Mouse (Mus musculus): ENCODE measurements around the gene Rhox3a2. TPM values are rescaled to one million over a fixed set of nuclear protein-coding genes. Genes with fewer than 3 reads are reported as not detected.
"Not testable (repeated sequence)": the region's sequence is repeated elsewhere in the genome, so short reads cannot be mapped to it uniquely, and the experiment has no call there.

Gene Rhox3a2
- not detected in 2 replicates for polyA plus RNA-seq (2014; fragmentation: Nextera tagmentation; extraction: Ambion mirVana)

DNA sequence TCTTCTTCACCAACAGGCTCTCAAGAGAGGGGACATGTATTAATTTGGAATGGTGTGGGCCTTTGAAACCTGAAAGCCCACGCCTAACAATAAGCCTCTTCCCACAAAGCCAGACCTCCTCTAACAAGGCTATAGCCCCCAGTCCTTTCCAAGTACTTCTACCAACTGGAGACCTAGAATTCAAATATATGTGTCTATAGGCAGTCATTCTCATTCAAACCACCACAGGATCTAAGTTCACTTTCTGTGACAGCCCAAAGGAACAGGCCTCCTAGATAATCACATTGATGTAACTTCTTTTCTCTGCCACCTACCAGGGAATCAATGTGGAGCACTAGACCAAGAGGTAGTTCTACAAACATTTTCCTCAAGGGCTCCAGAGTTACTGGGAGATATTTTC is at the start of gene Rhox3a2:
Rhox3a2 (plus strand) TSS at position 301 of the 400 bp plus-strand sequence.
- WGBS: no CpG with 5 or more reads among the region's 1 CpGs
- not testable (repeated sequence) for H3K9me3 ChIP-seq (ENCODE audit: control insufficient read depth, low read length); H3K4me3 ChIP-seq (ENCODE audit: low read depth, low read length); H3K4me1 ChIP-seq (ENCODE audit: control insufficient read depth, insufficient read depth, low read length); DNase-seq (ENCODE audit: low spot score); H3K4me2 ChIP-seq (ENCODE audit: low read depth, low read length); H3K9ac ChIP-seq (ENCODE audit: low read depth, low read length); H3K27ac ChIP-seq (replicated peaks; ENCODE audit: low read depth, low read length); H3K36me3 ChIP-seq (ENCODE audit: control insufficient read depth, insufficient read depth, low read length); ATAC-seq (ENCODE audit: low read depth); H3K27me3 ChIP-seq (replicated peaks; ENCODE audit: control insufficient read depth, insufficient read depth, low read length)

DNA sequence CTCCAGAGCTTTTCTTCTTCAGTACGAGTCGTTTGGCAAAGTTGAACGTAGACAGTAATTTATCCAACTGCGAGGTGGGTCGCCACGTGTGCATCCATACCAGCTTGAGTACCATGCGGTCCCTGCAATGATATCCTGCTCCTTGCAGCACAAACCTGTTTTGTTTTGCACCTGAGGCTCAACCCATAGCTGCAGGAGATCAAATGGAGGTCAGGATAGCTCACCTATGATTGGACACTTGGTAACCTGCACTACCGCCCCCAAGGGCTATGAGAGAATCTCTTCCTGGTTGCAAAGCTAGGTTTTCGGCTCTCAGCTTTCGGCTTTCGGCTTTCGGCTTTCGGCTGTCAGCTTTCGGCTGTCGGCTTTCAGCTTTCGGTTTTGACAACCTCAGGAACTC is 10.7 kb downstream of the Rhox3a2 start, which contains the start of gene Rhox4a2:
Rhox4a2 (plus strand) TSS at position 301 of the 400 bp plus-strand sequence.
- not testable (repeated sequence) for H3K27me3 ChIP-seq (replicated peaks; ENCODE audit: control insufficient read depth, insufficient read depth, low read length); H3K4me1 ChIP-seq (ENCODE audit: control insufficient read depth, insufficient read depth, low read length); H3K9ac ChIP-seq (ENCODE audit: low read depth, low read length); ATAC-seq (ENCODE audit: low read depth); H3K4me2 ChIP-seq (ENCODE audit: low read depth, low read length); DNase-seq (ENCODE audit: low spot score); H3K36me3 ChIP-seq (ENCODE audit: control insufficient read depth, insufficient read depth, low read length); H3K9me3 ChIP-seq (ENCODE audit: control insufficient read depth, low read length); H3K27ac ChIP-seq (replicated peaks; ENCODE audit: low read depth, low read length); H3K4me3 ChIP-seq (ENCODE audit: low read depth, low read length)
- WGBS: 100% methylated on average over 4 of the region's 16 CpGs

DNA sequence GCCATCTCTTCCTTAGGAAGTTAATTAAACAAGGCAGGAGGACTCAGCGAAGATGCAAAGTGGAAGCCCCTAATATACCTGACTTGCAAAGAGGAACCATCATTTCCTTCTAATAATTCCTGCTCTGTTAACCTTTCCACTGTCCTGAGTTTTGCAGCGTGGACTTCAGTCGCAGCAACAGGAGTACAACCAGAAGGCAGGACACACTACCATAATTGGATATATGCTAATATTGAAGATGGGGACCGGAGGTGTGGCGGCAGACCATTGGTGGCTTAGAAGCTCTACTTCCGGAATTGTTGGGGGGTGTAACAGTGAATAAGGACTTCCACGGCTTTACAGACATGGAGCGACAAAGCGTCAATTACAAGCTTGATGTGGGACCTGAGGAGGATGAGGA is 31.9 kb downstream of the Rhox3a2 start, which contains the start of gene Rhox2b:
Rhox2b (plus strand) TSS at position 301 of the 400 bp plus-strand sequence.
- H3K36me3 ChIP-seq (ENCODE audit: control insufficient read depth, insufficient read depth, low read length); H3K27me3 ChIP-seq (replicated peaks; ENCODE audit: control insufficient read depth, insufficient read depth, low read length); H3K4me1 ChIP-seq (ENCODE audit: control insufficient read depth, insufficient read depth, low read length); H3K4me3 ChIP-seq (ENCODE audit: low read depth, low read length); H3K4me2 ChIP-seq (ENCODE audit: low read depth, low read length); H3K9me3 ChIP-seq (ENCODE audit: control insufficient read depth, low read length); H3K27ac ChIP-seq (replicated peaks; ENCODE audit: low read depth, low read length); H3K9ac ChIP-seq (ENCODE audit: low read depth, low read length); DNase-seq (ENCODE audit: low spot score); ATAC-seq (ENCODE audit: low read depth): not testable (repeated sequence)
- no CpG with 5 or more reads among the region's 9 CpGs for WGBS

DNA sequence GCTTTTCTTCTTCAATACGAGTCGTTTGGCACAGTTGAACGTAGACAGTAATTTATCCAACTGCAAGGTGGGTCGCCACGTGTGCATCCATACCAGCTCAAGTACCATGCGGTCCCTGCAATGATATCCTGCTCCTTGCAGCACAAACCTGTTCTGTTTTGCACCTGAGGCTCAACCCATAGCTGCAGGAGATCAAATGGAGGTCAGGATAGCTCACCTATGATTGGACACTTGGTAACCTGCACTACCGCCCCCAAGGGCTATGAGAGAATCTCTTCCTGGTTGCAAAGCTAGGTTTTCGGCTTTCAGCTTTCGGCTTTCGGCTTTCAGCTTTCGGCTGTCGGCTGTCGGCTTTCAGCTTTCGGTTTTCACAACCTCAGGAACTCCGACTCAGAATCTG is 52.4 kb downstream of the Rhox3a2 start, which contains the start of gene Rhox4b:
Rhox4b (plus strand) TSS at position 301 of the 400 bp plus-strand sequence.
- H3K36me3 ChIP-seq (ENCODE audit: control insufficient read depth, insufficient read depth, low read length); H3K9ac ChIP-seq (ENCODE audit: low read depth, low read length); DNase-seq (ENCODE audit: low spot score); H3K9me3 ChIP-seq (ENCODE audit: control insufficient read depth, low read length); H3K4me2 ChIP-seq (ENCODE audit: low read depth, low read length); H3K4me1 ChIP-seq (ENCODE audit: control insufficient read depth, insufficient read depth, low read length); ATAC-seq (ENCODE audit: low read depth); H3K4me3 ChIP-seq (ENCODE audit: low read depth, low read length); H3K27me3 ChIP-seq (replicated peaks; ENCODE audit: control insufficient read depth, insufficient read depth, low read length); H3K27ac ChIP-seq (replicated peaks; ENCODE audit: low read depth, low read length): not testable (repeated sequence)
- 83% methylated on average over 14 of the region's 15 CpGs for WGBS

Other genes with a start within 250 kb of the Rhox3a2 start
- gene Akap14, start 211.2 kb upstream of the Rhox3a2 start, polyA plus RNA-seq (2014; fragmentation: Nextera tagmentation; extraction: Ambion mirVana): 0.26 and 0.82 TPM in 2 replicates
- 469 and 531 TPM in 2 replicates for gene Ndufa1, start 188.9 kb upstream of the Rhox3a2 start, polyA plus RNA-seq (2014; fragmentation: Nextera tagmentation; extraction: Ambion mirVana)
- 8.8 and 9.9 TPM in 2 replicates for gene Rnf113a1, start 188.8 kb upstream of the Rhox3a2 start, polyA plus RNA-seq (2014; fragmentation: Nextera tagmentation; extraction: Ambion mirVana)
- not detected in 2 replicates for gene Gm9, start 169.0 kb upstream of the Rhox3a2 start, polyA plus RNA-seq (2014; fragmentation: Nextera tagmentation; extraction: Ambion mirVana)
- gene Rhox1, start 157.8 kb upstream of the Rhox3a2 start, polyA plus RNA-seq (2014; fragmentation: Nextera tagmentation; extraction: Ambion mirVana): not detected in 2 replicates
- not detected in 2 replicates for gene Rhox2a, start 135.1 kb upstream of the Rhox3a2 start, polyA plus RNA-seq (2014; fragmentation: Nextera tagmentation; extraction: Ambion mirVana)
- not detected in 2 replicates for gene Rhox3a, start 130.1 kb upstream of the Rhox3a2 start, polyA plus RNA-seq (2014; fragmentation: Nextera tagmentation; extraction: Ambion mirVana)
- not detected in 2 replicates for gene Rhox4a, start 114.7 kb upstream of the Rhox3a2 start, polyA plus RNA-seq (2014; fragmentation: Nextera tagmentation; extraction: Ambion mirVana)
- gene Rhox4a2, start 10.8 kb downstream of the Rhox3a2 start, polyA plus RNA-seq (2014; fragmentation: Nextera tagmentation; extraction: Ambion mirVana): 0.81 and 1.0 TPM in 2 replicates
- not detected in 2 replicates for gene Rhox2b, start 32.0 kb downstream of the Rhox3a2 start, polyA plus RNA-seq (2014; fragmentation: Nextera tagmentation; extraction: Ambion mirVana)
- gene Rhox4b, start 52.5 kb downstream of the Rhox3a2 start, polyA plus RNA-seq (2014; fragmentation: Nextera tagmentation; extraction: Ambion mirVana): 0.40 and 0.68 TPM in 2 replicates
- gene Rhox2c, start 73.7 kb downstream of the Rhox3a2 start, polyA plus RNA-seq (2014; fragmentation: Nextera tagmentation; extraction: Ambion mirVana): 0.73 TPM in 1 of 2 replicates, not detected in the other
- 0.22 TPM in 1 of 2 replicates, not detected in the other for gene Rhox3c, start 78.6 kb downstream of the Rhox3a2 start, polyA plus RNA-seq (2014; fragmentation: Nextera tagmentation; extraction: Ambion mirVana)
- gene Rhox4c, start 100.3 kb downstream of the Rhox3a2 start, polyA plus RNA-seq (2014; fragmentation: Nextera tagmentation; extraction: Ambion mirVana): not detected in 2 replicates
- not detected in 2 replicates for gene Rhox2d, start 113.4 kb downstream of the Rhox3a2 start, polyA plus RNA-seq (2014; fragmentation: Nextera tagmentation; extraction: Ambion mirVana)
- not detected in 2 replicates for gene Rhox4d, start 134.3 kb downstream of the Rhox3a2 start, polyA plus RNA-seq (2014; fragmentation: Nextera tagmentation; extraction: Ambion mirVana)
- 0.22 TPM in 1 of 2 replicates, not detected in the other for gene Rhox2e, start 150.4 kb downstream of the Rhox3a2 start, polyA plus RNA-seq (2014; fragmentation: Nextera tagmentation; extraction: Ambion mirVana)
- not detected in 2 replicates for gene Rhox3e, start 162.0 kb downstream of the Rhox3a2 start, polyA plus RNA-seq (2014; fragmentation: Nextera tagmentation; extraction: Ambion mirVana)
- gene Rhox4e, start 177.4 kb downstream of the Rhox3a2 start, polyA plus RNA-seq (2014; fragmentation: Nextera tagmentation; extraction: Ambion mirVana): not detected in 2 replicates
- not detected in 2 replicates for gene Rhox2f, start 191.4 kb downstream of the Rhox3a2 start, polyA plus RNA-seq (2014; fragmentation: Nextera tagmentation; extraction: Ambion mirVana)
- not detected in 2 replicates for gene Rhox3f, start 201.0 kb downstream of the Rhox3a2 start, polyA plus RNA-seq (2014; fragmentation: Nextera tagmentation; extraction: Ambion mirVana)
- gene Rhox4f, start 227.7 kb downstream of the Rhox3a2 start, polyA plus RNA-seq (2014; fragmentation: Nextera tagmentation; extraction: Ambion mirVana): not detected in 2 replicates
- not detected in 2 replicates for gene Rhox3g, start 248.6 kb downstream of the Rhox3a2 start, polyA plus RNA-seq (2014; fragmentation: Nextera tagmentation; extraction: Ambion mirVana)